9 mouse cellular contexts compared by ENCODE assay signal in the genomic region with DNA sequence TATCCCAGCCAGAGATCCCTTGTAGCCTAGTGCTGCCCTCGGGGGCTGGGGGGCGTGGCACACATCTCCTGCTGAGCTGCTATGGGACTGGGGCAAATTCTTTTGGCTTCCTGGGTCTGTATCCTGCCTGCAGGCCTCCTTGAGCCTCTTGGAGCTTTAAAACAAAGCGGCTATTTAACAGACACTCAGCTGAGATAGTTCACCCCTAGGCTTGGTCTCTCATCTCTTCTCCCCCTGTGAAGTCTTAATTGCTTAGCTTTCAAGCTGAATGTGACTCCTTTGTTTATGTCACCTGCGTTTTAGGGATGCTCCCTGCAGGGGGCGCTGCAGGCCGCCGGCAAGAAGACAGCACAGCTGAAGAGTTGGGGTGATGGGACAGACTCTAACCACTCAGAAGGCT. TPM values are rescaled to one million over a fixed set of nuclear protein-coding genes. Genes with fewer than 3 reads are reported as not detected.
DNase-seq lines count a peak whose midpoint lies in the region; ATAC-seq and TF ChIP-seq lines count a peak whose summit lies in the region.
"Had no signal": no experiment of that assay in that cellular context is flagged by ENCODE, and none has a peak within 500 bp of the region (broad histone marks: within the 10 kb centered on the region; RNA-seq: fewer than 3 reads in every experiment).

No protein-coding gene starts in this region.

- no peak overlapping the region for H3K9ac ChIP-seq in ES-Bruce4 (ENCODE audit: low read depth, poor library complexity, severe bottlenecking)
- H3K9ac ChIP-seq in midbrain, embryonic 12.5 days (replicated peaks): no peak overlapping the region
- H3K9ac ChIP-seq: limb, embryonic 13.5 days had no signal

- intact Hi-C loops in left cerebral cortex, postnatal 4 days (cut with DNase I): no loop called here
- intact Hi-C loops in left cerebral cortex, postnatal 36 days (cut with DNase I): no loop called here
- intact Hi-C loops in heart, postnatal 10 days (cut with DNase I): no loop called here

- peak; percentile 54 for DNase-seq in left cerebral cortex, postnatal 4 days
- DNase-seq in left cerebral cortex, postnatal 36 days (ENCODE audit: low spot score in 2 of 2): no peak
- DNase-seq in frontal cortex, adult 2 months (ENCODE audit: extremely low spot score in 1 of 2, low spot score in 1 of 2): no peak
- DNase-seq in heart, postnatal 10 days: no peak
- DNase-seq in kidney, postnatal 14 days: no peak

- TF ChIP-seq CTCF in ES-Bruce4 (IDR thresholded peaks at IDR 0.05; ENCODE audit: low read depth, low read length): peak; percentile 79
- peak; percentile 27; the same call in 1 of the 2 replicates for TF ChIP-seq CTCF in cortical plate, adult 2 months (IDR thresholded peaks at IDR 0.05; ENCODE audit: extremely low read depth, insufficient read depth, low read length)

- no peaks in the 10 kb centered on the region for H3K36me3 ChIP-seq in ES-Bruce4 (ENCODE audit: control insufficient read depth, insufficient read depth, low read length, poor library complexity, severe bottlenecking)
- H3K36me3 ChIP-seq in midbrain, embryonic 12.5 days: peaks cover 8% of the 10 kb centered on the region; the same call in 1 of the 2 replicates

- no peaks in the 10 kb centered on the region for H3K9me3 ChIP-seq in ES-Bruce4 (replicated peaks; ENCODE audit: control insufficient read depth, insufficient read depth, low read length, poor library complexity, severe bottlenecking)
- H3K9me3 ChIP-seq in midbrain, embryonic 12.5 days: no peaks in the 10 kb centered on the region
- H3K9me3 ChIP-seq: limb, embryonic 13.5 days had no signal

- peaks cover 2% of the 10 kb centered on the region for H3K4me1 ChIP-seq in ES-Bruce4 (ENCODE audit: control insufficient read depth, insufficient read depth, low read length)
- no peaks in the 10 kb centered on the region for H3K4me1 ChIP-seq in cortical plate, adult 2 months (ENCODE audit: control insufficient read depth, insufficient read depth, low read length)
- peaks cover 21% of the 10 kb centered on the region for H3K4me1 ChIP-seq in midbrain, embryonic 12.5 days

- no peak overlapping the region for H3K4me2 ChIP-seq in midbrain, embryonic 12.5 days (replicated peaks)
- H3K4me2 ChIP-seq: limb, embryonic 13.5 days had no signal

- H3K4me3 ChIP-seq in ES-Bruce4 (ENCODE audit: low read depth, low read length): no peak overlapping the region
- no peak overlapping the region for H3K4me3 ChIP-seq in cortical plate, adult 2 months (ENCODE audit: insufficient read depth, low read length)
- H3K4me3 ChIP-seq in midbrain, embryonic 12.5 days: no peak overlapping the region
- H3K4me3 ChIP-seq: limb, embryonic 13.5 days had no signal

- whole genome bisulfite sequencing in midbrain, embryonic 12.5 days: 6% methylated on average over 7 of the region's 7 CpGs

- TF ChIP-seq EP300 in ES-Bruce4 (IDR thresholded peaks at IDR 0.05; ENCODE audit: insufficient read depth, low read depth, low read length): peak; percentile 60; the same call in 1 of the 2 replicates

- no peak for ATAC-seq in midbrain, embryonic 12.5 days (ENCODE audit: low FRiP score, low read depth)

- no peak for TF ChIP-seq POLR2A in ES-Bruce4 (IDR thresholded peaks at IDR 0.05; ENCODE audit: insufficient read depth, low read length)
- no peak for TF ChIP-seq POLR2A in cortical plate, adult 2 months (IDR thresholded peaks at IDR 0.05; ENCODE audit: extremely low read depth, insufficient read depth, low read length)

- H3K27ac ChIP-seq in ES-Bruce4 (ENCODE audit: insufficient read depth, low read length): no peak overlapping the region
- no peak overlapping the region for H3K27ac ChIP-seq in cortical plate, adult 2 months (ENCODE audit: insufficient read depth, low read length)
- H3K27ac ChIP-seq in midbrain, embryonic 12.5 days (replicated peaks): peak overlapping the region; percentile 60; the same call in 1 of the 2 replicates
- H3K27ac ChIP-seq: limb, embryonic 13.5 days had no signal

- H3K27me3 ChIP-seq in ES-Bruce4 (ENCODE audit: control insufficient read depth, insufficient read depth, low read length, poor library complexity, severe bottlenecking): no peaks in the 10 kb centered on the region
- H3K27me3 ChIP-seq in midbrain, embryonic 12.5 days: no peaks in the 10 kb centered on the region
- H3K27me3 ChIP-seq: limb, embryonic 13.5 days had no signal

RNA-seq across cellular contexts. Expression of a gene that starts 38.8 kb away (rescaled TPM):
- total RNA-seq in left cerebral cortex, postnatal 4 days (2021): 10 to 100 TPM; 22.2 to 23.9 TPM
- total RNA-seq in left cerebral cortex, postnatal 36 days (2021): 10 to 100 TPM; 18.3 to 18.6 TPM
- 16.0 and 16.7 TPM in 2 replicates for polyA plus RNA-seq in ES-Bruce4 (2011; ENCODE audit: insufficient read depth, insufficient read length, low read depth, missing spikeins)
- 9.5 and 10.0 TPM in 2 replicates for polyA plus RNA-seq in cortical plate, adult 2 months (2012; rRNA removed)
- 42.4 and 43.7 TPM in 2 replicates for polyA plus RNA-seq in midbrain, embryonic 12.5 days (2016; fragmentation: Nextera tagmentation; extraction: Ambion mirVana)
- polyA plus RNA-seq in frontal cortex, adult 2 months (2012; rRNA removed): 10.5 and 12.4 TPM in 2 replicates
- 10 to 100 TPM; 18.0 to 18.7 TPM for total RNA-seq in heart, postnatal 10 days (2021)

RNA-seq across cellular contexts. Expression of a gene that starts 39.9 kb away (rescaled TPM):
- total RNA-seq in left cerebral cortex, postnatal 4 days (2021): 100 to 1,000 TPM; 304 to 313 TPM
- 100 to 1,000 TPM; 175 to 195 TPM for total RNA-seq in left cerebral cortex, postnatal 36 days (2021)
- polyA plus RNA-seq in ES-Bruce4 (2011; ENCODE audit: insufficient read depth, insufficient read length, low read depth, missing spikeins): 75.3 and 92.8 TPM in 2 replicates
- polyA plus RNA-seq in cortical plate, adult 2 months (2012; rRNA removed): 183 and 188 TPM in 2 replicates
- polyA plus RNA-seq in midbrain, embryonic 12.5 days (2016; fragmentation: Nextera tagmentation; extraction: Ambion mirVana): 242 and 258 TPM in 2 replicates
- polyA plus RNA-seq in frontal cortex, adult 2 months (2012; rRNA removed): 173 and 175 TPM in 2 replicates
- 100 to 1,000 TPM; 122 to 124 TPM for total RNA-seq in heart, postnatal 10 days (2021)
